Mouse (Mus musculus) myocyte (in vitro differentiated cells): ENCODE results near the gene Phyh.

Source experiments
- E2F4 ChIP-seq: IDR thresholded peaks from one replicate; pipeline ENCODE4 v1.6.1; 2011; ENCODE audit warnings: mild to moderate bottlenecking, control low read depth, moderate library complexity; ENCODE audit not compliant: insufficient read depth
- MAX ChIP-seq: IDR thresholded peaks from one replicate; pipeline ENCODE4 v1.6.1; 2011; ENCODE audit warnings: low read depth, mild to moderate bottlenecking, control low read depth
- MYOD1 ChIP-seq, 3 experiments: IDR thresholded peaks; one replicate each; pipeline ENCODE4 v1.6.1; 2011; ENCODE audit warnings: control low read depth in 2 of 3, low read depth in 2 of 3, mild to moderate bottlenecking in 2 of 3, moderate library complexity in 1 of 3; ENCODE audit not compliant: insufficient read length in 2 of 3, control insufficient read depth in 1 of 3
- POLR2A ChIP-seq: IDR thresholded peaks from one replicate; pipeline ENCODE4 v1.6.1; 2011; ENCODE audit warnings: low read depth, mild to moderate bottlenecking, control low read depth, moderate library complexity; ENCODE audit not compliant: insufficient read length
- POLR2AphosphoS2 ChIP-seq: IDR thresholded peaks from one replicate; pipeline ENCODE4 v1.6.1; 2011; ENCODE audit warnings: low read depth, control low read depth; ENCODE audit not compliant: insufficient read length
- SRF ChIP-seq: IDR thresholded peaks from one replicate; pipeline ENCODE4 v1.6.1; 2011; ENCODE audit warnings: low read depth; ENCODE audit not compliant: control insufficient read depth, insufficient read length
- TCF12 ChIP-seq: IDR thresholded peaks from one replicate; pipeline ENCODE4 v1.6.1; 2011; ENCODE audit warnings: mild to moderate bottlenecking, control low read depth; ENCODE audit not compliant: poor library complexity, insufficient read depth, severe bottlenecking
- TCF3 ChIP-seq: IDR thresholded peaks from one replicate; pipeline ENCODE4 v1.6.1; 2011; ENCODE audit warnings: low read depth, control low read depth; ENCODE audit not compliant: insufficient read length
- USF1 ChIP-seq: IDR thresholded peaks from one replicate; pipeline ENCODE4 v1.6.1; 2011; ENCODE audit warnings: low read depth, mild to moderate bottlenecking, control low read depth, moderate library complexity

- TF ChIP-seq POLR2A (no peak), E2F4 (no peak), SRF (no peak), USF1 (no peak), POLR2AphosphoS2 (no peak), MAX (no peak), MYOD1 (IDR thresholded peaks at IDR 0.05; ENCODE audit: control insufficient read depth in 1 of 3, insufficient read length in 2 of 3, low read depth in 2 of 3) (no peak), TCF12 (no peak), TCF3 (no peak)
These were observed 35.5 kb downstream of the Phyh start for GRCm38 (mm10) chr2:4954216-4954760.
